Mouse (Mus musculus) lung, embryonic 14.5 days (tissue): Measurements from ENCODE around the gene Btbd1. TPM values are rescaled to one million over a fixed set of nuclear protein-coding genes. Genes with fewer than 3 reads are reported as not detected.

Experiments
- ATAC-seq: fragments of 200-750 bp; cut with Nextera tagmentation; 2 replicates; pipeline ENCODE4 v1.8.0; 2017; ENCODE audit warnings: mild to moderate bottlenecking, moderate TSS enrichment, moderate library complexity; ENCODE audit not compliant: insufficient read depth
- DNase-seq: peaks from one replicate; pipeline ENCODE4 v3.0.0-alpha.2; 2015
- H3K27ac ChIP-seq: fragments of 300-500 bp; sonication (generic); 2 replicates; pipeline ENCODE4 v1.5.1; 2014; ENCODE audit warnings: low read depth, mild to moderate bottlenecking, moderate library complexity
- H3K27me3 ChIP-seq: fragments of 300-500 bp; sonication (generic); 2 replicates; pipeline ENCODE4 v1.6.1; 2014; ENCODE audit warnings: low read length, control low read depth; ENCODE audit not compliant: insufficient read depth
- H3K36me3 ChIP-seq: fragments of 300-500 bp; sonication (generic); 2 replicates; pipeline ENCODE4 v1.6.1; 2014; ENCODE audit warnings: control low read depth; ENCODE audit not compliant: insufficient read depth
- H3K4me1 ChIP-seq: fragments of 300-500 bp; sonication (generic); 2 replicates; pipeline ENCODE4 v1.6.1; 2014; ENCODE audit warnings: antibody characterized with exemption, control low read depth; ENCODE audit not compliant: insufficient read depth
- H3K4me2 ChIP-seq: fragments of 300-500 bp; sonication (generic); 2 replicates; pipeline ENCODE4 v1.6.1; 2014; ENCODE audit warnings: mild to moderate bottlenecking
- H3K4me3 ChIP-seq: fragments of 300-500 bp; sonication (generic); 2 replicates; pipeline ENCODE4 v1.5.1; 2014; ENCODE audit warnings: low read depth, low read length
- H3K9ac ChIP-seq: fragments of 300-500 bp; sonication (generic); 2 replicates; pipeline ENCODE4 v1.6.1; 2014
- H3K9me3 ChIP-seq: fragments of 300-500 bp; sonication (generic); 2 replicates; pipeline ENCODE4 v1.6.1; 2016; ENCODE audit warnings: low read depth, low read length, control low read depth
- CTCF ChIP-seq: IDR thresholded peaks from 2 replicates; pipeline ENCODE4 v1.5.1; 2016; ENCODE audit warnings: antibody characterized with exemption, low read depth
- WGBS: fragments of 180-500 bp; shearing (Covaris S2); extraction: QIAGEN DNeasy Blood & Tissue Kit; methylation state at CpG from one replicate; pipeline ENCODE4 v1.1.7; 2014; 5-methylcytosine and 5-hydroxymethylcytosine counted together
- polyA plus RNA-seq: library from polyadenylated mRNA; unstranded; fragments of >200 nt; fragmentation: Nextera tagmentation; extraction: Ambion mirVana; gene quantifications from 2 replicates; pipeline ENCODE4 v1.2.1, GENCODE M21; 2014

The Btbd1 gene
- polyA plus RNA-seq, 1 experiment from 2014 or later: 92.3 TPM

DNA sequence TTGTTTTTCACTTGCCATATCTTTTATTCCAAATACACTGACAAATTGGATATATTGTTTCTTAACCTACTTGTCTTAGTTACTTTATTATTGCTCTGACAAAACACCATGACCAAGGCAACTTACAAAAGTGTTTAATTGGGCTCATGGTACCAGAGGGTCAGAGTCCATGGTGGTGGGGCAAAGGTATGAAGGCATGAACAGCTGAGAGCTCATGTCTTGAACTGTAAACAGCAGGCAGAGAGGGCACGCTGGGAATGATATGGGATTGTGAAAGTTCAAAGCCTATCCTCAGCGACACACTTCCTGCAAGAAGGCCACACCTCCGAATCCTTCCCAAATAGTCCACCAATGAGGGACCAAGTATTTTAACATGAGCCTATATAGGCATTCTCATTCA lies 81.3 kb downstream of the Btbd1 start:
- Histone ChIP-seq H3K27ac (no peak overlapping the region), H3K27me3 (no peaks in the 10 kb centered on the region), H3K4me1 (no peaks in the 10 kb centered on the region), H3K4me2 (no peak overlapping the region), H3K9ac (no peak overlapping the region), H3K4me3 (no peak overlapping the region), H3K9me3 (no peaks in the 10 kb centered on the region), H3K36me3 (no peaks in the 10 kb centered on the region)
- WGBS: 71% methylated on average over 3 of the region's 3 CpGs
- no peak for TF ChIP-seq CTCF
- no peak for ATAC-seq
- DNase-seq: no peak

- H3K9me3 ChIP-seq: no peaks in the 10 kb centered on the region
- H3K9ac ChIP-seq: no peak overlapping the region
- TF ChIP-seq CTCF: peak; percentile 49
- ATAC-seq: no peak
- 49% methylated on average over 4 of the region's 4 CpGs for WGBS
- DNase-seq: peak; percentile 54
- H3K27ac ChIP-seq: no peak overlapping the region
- no peak overlapping the region for H3K4me2 ChIP-seq
- no peaks in the 10 kb centered on the region for H3K27me3 ChIP-seq
- H3K4me3 ChIP-seq: no peak overlapping the region
- H3K4me1 ChIP-seq: no peaks in the 10 kb centered on the region
- H3K36me3 ChIP-seq: no peaks in the 10 kb centered on the region
Measured at GRCm38 (mm10) chr7:81744145-81744544, 85.1 kb downstream of the Btbd1 start.

Other genes starting within 250 kb of the Btbd1 start
- gene Homer2, start 121.9 kb downstream of the Btbd1 start, polyA plus RNA-seq: 38.2 and 40.5 TPM in 2 replicates
- gene Ramac, start 66.5 kb downstream of the Btbd1 start, polyA plus RNA-seq: 121 and 124 TPM in 2 replicates
- gene 3110040N11Rik, start 40.0 kb downstream of the Btbd1 start, polyA plus RNA-seq: 45.3 and 49.9 TPM in 2 replicates
- gene Gm10160, start 26.4 kb upstream of the Btbd1 start, polyA plus RNA-seq: not detected in 2 replicates
- 16.0 and 17.5 TPM in 2 replicates for gene Tm6sf1, start 29.6 kb upstream of the Btbd1 start, polyA plus RNA-seq
- gene Hdgfl3, start 105.0 kb upstream of the Btbd1 start, polyA plus RNA-seq: 13.5 and 14.4 TPM in 2 replicates
- 1.5 and 2.4 TPM in 2 replicates for gene Bnc1, start 162.9 kb upstream of the Btbd1 start, polyA plus RNA-seq